Mouse (Mus musculus) adrenal gland, postnatal 25 days (tissue): ENCODE data around the gene Apoc3. TPM values are rescaled to one million over a fixed set of nuclear protein-coding genes. Genes with fewer than 3 reads are reported as not detected.

Experiments
- DNase-seq: peaks from one replicate; pipeline ENCODE4 v3.0.0; 2021; ENCODE audit warnings: mixed read lengths
- total RNA-seq: library from RNA; stranded (reverse); gene quantifications from 2 replicates; pipeline ENCODE4 v1.2.3, GENCODE M21; 2021

Apoc3 gene
- total RNA-seq, 1 experiment from 2014 or later, result 2.2 TPM

DNA sequence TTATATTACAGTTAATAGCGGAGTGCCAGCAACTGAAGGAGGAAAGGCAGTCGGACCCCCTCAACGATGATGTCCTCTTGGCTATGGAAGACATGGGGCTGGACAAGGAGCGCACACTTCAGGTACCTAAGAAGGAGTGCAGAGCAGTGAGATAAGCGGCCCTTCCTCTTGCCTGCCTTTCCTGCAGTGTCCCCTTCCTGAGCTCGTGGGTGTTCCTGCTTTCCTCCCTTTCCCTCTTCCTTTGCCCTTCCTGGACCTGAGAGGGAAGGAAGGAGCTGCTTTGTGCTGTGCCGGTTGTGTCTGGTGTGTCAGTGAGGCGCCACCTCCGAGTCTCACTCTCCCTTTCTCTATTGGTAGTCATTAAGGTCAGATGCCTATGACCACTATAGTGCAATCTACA, 40.6 kb downstream of the Apoc3 start:
- no peak for DNase-seq

DNA sequence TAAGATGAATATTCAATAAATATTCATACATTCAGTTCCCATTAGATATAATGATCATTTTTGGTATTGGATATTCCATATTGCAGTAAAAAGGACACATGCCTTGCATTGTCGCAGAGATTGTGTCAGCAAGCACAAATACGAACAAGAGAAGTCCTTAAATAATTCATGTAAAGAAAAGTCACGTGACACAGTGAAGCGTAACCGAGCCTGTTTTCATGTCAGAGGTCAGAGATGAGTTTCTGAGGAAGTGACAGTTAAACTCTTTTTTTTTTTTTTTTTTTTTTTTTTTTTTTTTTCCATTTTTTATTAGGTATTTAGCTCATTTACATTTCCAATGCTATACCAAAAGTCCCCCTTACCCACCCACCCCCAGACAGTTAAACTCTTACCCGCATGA, 42.8 kb downstream of the Apoc3 start:
- DNase-seq, result no peak

DNA sequence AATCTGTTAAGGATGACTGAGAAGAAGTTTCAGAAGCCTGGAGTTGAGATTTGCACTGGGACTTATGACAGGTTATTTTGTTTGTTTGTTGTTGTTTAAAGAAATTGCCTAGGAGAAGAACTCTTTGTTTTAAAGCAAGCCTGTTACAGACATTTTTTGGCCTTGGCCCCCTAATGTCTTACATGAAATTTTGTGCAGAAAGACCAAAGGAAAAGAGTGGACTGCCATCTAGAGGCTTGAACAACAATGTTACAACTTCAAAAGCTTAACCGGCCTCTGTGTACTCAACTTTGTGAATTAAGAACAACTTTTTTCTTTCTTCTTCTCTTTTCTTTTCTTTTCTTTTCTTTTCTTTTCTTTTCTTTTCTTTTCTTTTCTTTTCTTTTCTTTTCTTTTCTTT, 43.8 kb downstream of the Apoc3 start:
- no peak for DNase-seq

DNA sequence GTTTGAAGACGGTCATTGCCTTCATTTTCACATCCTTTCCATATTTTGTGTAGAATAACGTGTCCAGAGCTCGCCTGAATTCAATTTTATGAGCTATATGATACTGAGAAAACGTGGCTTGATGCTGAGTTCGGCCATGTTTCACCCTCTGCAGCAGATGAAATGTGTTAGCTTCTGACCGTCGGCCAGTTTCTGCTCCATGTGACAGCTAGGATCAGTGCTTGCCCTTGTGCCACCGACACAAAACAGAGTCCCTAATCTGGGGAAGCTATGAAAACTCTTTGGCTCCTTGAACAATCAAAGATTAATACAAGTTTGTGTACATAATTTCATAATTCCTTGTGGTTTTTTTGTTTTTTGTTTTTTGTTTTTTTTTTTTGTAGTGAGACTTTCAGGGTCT, 44.2 kb downstream of the Apoc3 start:
- no peak for DNase-seq

- DNase-seq, result no peak
Measured at GRCm38 (mm10) chr9:46189381-46189780, 46.1 kb downstream of the Apoc3 start.

DNA sequence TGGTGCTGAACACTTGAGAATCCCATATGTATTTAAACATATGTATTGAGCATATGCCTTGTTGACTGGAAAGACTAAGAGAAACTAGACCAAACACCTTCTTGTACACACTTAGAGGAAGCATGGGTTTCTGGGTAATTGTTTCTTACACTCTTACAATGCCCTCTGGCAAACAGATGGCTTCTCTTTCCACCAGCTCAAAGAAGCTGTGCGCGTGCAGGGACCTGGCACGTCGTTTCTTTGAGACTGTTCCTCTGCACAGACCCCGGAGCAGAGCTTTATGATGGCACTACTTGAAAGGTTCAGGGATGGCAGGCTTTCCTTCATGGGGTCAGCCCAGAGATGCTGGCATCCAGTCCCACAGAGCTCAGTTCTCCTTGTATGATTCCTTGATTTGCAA, 46.5 kb downstream of the Apoc3 start:
- no peak for DNase-seq

GRCm38 (mm10) chr9:46188370-46188769, 47.1 kb downstream of the Apoc3 start:
- no peak for DNase-seq

DNA sequence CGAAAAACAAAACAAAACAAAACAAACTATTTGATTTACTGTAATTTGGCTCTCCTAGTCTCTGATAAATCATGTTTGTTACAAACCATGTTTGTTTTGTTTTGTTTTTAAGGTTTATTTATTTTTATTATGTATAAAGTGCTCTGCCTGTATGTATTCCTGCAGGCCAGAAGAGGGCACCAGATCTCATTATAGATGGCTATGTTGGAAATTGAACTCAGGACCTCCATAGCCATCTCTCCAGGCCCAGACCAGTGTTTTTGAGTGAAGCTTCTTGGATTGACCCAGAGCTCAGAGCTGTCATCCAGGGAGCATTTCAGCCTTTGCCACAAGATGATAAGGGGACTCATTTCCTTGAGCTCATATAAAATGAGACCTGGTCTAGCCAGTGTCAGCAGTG, 49.0 kb downstream of the Apoc3 start:
- DNase-seq, result no peak

GRCm38 (mm10) chr9:46185191-46185590, 50.2 kb downstream of the Apoc3 start:
- no peak for DNase-seq

DNA sequence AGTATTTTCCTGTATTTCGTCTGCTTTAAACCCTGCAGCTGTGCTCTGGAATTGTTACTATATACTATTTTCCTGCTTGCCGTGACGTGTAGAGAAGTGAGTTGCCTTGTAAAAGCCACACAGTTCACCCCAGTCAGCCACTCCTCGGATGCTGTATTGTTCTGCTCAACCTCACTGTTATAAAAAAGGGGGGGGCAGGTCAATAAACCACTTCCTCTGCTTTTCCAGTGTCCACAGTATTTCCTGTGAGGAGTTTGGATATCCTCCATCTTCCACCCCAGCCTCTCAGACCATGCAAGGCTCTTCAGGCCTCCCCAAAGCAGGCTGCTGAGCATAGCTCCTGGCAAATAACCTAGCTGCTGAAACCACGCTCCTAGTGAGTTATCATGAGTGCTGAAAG, 50.9 kb downstream of the Apoc3 start:
- DNase-seq, result no peak

Other genes starting within 250 kb of the Apoc3 start
- 112 and 146 TPM in 2 replicates for gene Pafah1b2, start 222.9 kb downstream of the Apoc3 start, total RNA-seq
- gene Sik3, start 222.8 kb downstream of the Apoc3 start, total RNA-seq, result 57.3 and 63.2 TPM in 2 replicates
- 0.52 and 119 TPM in 2 replicates for gene Apoa1, start 7.1 kb downstream of the Apoc3 start, total RNA-seq
- 1.00 TPM in 1 of 2 replicates, not detected in the other for gene Apoa4, start 5.1 kb upstream of the Apoc3 start, total RNA-seq
- 5.9 TPM in 1 of 2 replicates, not detected in the other for gene Apoa5, start 33.0 kb upstream of the Apoc3 start, total RNA-seq
- 57.1 and 84.5 TPM in 2 replicates for gene Zpr1, start 37.4 kb upstream of the Apoc3 start, total RNA-seq
- 11.4 and 12.0 TPM in 2 replicates for gene Bud13, start 47.4 kb upstream of the Apoc3 start, total RNA-seq
- gene 4931429L15Rik, start 84.3 kb upstream of the Apoc3 start, total RNA-seq, result not detected in 2 replicates